Mouse (Mus musculus) C3H10T1/2 (cell line): ENCODE data around the gene Krt35. TPM values are rescaled to one million over a fixed set of nuclear protein-coding genes. Genes with fewer than 3 reads are reported as not detected.

Source experiments
- polyA plus RNA-seq, 2 experiments: library from polyadenylated mRNA; unstranded; fragments of >200 nt; fragmentation: generic; extraction: Trizol; gene quantifications; one replicate each; pipeline ENCODE4 v1.2.1; 2012; ENCODE audit warnings: missing spikeins in 2 of 2

Krt35 gene
- polyA plus RNA-seq: not detected

DNA sequence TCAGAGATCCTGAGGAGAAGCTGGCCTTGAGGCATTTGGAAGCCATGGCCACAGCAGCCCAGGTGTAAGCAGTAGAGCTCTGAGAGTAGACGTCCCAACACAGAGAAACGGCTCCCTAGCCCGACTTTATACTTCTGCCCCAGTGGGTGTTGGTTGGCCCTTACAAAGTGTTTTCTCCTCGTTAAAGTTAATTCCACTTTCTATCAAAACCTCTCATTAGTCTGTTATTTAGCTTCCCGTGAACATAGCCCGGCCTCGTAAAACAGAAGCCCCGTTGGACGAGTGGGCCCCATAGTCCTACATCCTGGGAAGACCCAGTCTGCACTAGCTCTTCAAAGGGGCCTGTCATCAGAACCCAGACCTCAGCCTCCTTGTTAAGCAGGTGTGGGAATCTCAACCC, at the start of gene Krt35:
Krt35 (minus strand) TSS at position 101 of the 400 bp plus-strand sequence.

GRCm38 (mm10) chr11:100135731-100136130, 39.7 kb upstream of the Krt35 start, which contains the start of gene Krt15:
Gene Krt15, minus strand, starts transcription at chr11:100135928.

GRCm38 (mm10) chr11:100121466-100121865, 25.4 kb upstream of the Krt35 start, which contains the start of gene Krt13:
Gene Krt13, minus strand, starts transcription at chr11:100121566.

DNA sequence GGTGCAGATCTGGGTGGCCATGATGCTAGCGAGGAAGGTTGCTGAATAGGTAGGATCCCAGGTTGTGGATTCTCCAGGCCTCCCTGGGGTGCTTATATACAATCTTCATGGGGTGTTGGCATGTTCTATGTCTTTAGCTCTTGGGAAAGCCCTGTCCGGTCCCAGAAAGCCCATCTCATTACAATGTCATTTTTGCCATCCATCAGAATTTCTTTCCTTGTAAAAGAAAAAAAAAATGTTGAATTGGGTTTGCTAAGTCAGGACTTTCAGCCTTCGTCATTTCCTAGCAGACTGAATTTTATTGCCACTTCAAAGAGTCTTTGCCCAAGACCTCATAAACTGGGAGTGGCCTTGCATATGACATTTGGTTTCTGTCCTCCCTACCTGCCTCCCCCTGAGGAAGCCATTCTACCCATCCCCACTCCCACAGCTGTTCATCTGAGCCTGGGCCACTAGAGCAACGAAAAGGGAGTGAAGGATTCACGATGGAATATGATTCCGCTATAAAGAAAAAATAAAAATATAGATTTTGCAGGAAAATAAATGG, 9.6 kb upstream of the Krt35 start, which contains the start of gene Krt36:
Krt36 (minus strand) TSS at position 51 of the 547 bp plus-strand sequence.

GRCm38 (mm10) chr11:100087861-100088260, 8.2 kb downstream of the Krt35 start, which contains the start of gene Krt32:
Gene Krt32, minus strand, starts transcription at chr11:100088226.

GRCm38 (mm10) chr11:100050451-100050850, 45.6 kb downstream of the Krt35 start, which contains the start of gene Krt31:
Gene Krt31, minus strand, starts transcription at chr11:100050551.

Other genes with a start within 250 kb of the Krt35 start
- gene Krtap4-16, start 244.6 kb downstream of the Krt35 start, polyA plus RNA-seq: not detected
- not detected for gene Gm11568, start 238.3 kb downstream of the Krt35 start, polyA plus RNA-seq
- gene Gm11559, start 231.8 kb downstream of the Krt35 start, polyA plus RNA-seq: not detected
- gene Krtap9-1, start 222.9 kb downstream of the Krt35 start, polyA plus RNA-seq: not detected
- not detected for gene Gm11567, start 217.1 kb downstream of the Krt35 start, polyA plus RNA-seq
- gene Krtap31-1, start 188.3 kb downstream of the Krt35 start, polyA plus RNA-seq: not detected
- gene Gm11565, start 181.5 kb downstream of the Krt35 start, polyA plus RNA-seq: not detected
- gene Krtap31-2, start 159.9 kb downstream of the Krt35 start, polyA plus RNA-seq: not detected
- not detected for gene Krtap9-5, start 147.8 kb downstream of the Krt35 start, polyA plus RNA-seq
- not detected for gene Krtap29-1, start 117.2 kb downstream of the Krt35 start, polyA plus RNA-seq
- not detected for gene Krtap16-1, start 109.6 kb downstream of the Krt35 start, polyA plus RNA-seq
- not detected for gene Krtap17-1, start 102.2 kb downstream of the Krt35 start, polyA plus RNA-seq
- not detected for gene Krt33a, start 80.0 kb downstream of the Krt35 start, polyA plus RNA-seq
- under 1 TPM in 1 of 2 experiments, not detected in 1; 0.05 TPM for gene Krt33b, start 66.4 kb downstream of the Krt35 start, polyA plus RNA-seq
- gene Krt34, start 54.7 kb downstream of the Krt35 start, polyA plus RNA-seq: not detected
- gene Krt31, start 45.7 kb downstream of the Krt35 start, polyA plus RNA-seq: not detected
- not detected for gene Krt32, start 8.0 kb downstream of the Krt35 start, polyA plus RNA-seq
- gene Krt36, start 9.4 kb upstream of the Krt35 start, polyA plus RNA-seq: under 1 TPM; 0.06 to 0.08 TPM
- gene Krt13, start 25.3 kb upstream of the Krt35 start, polyA plus RNA-seq: 1 to 10 TPM; 8.4 to 8.9 TPM
- gene Krt15, start 39.7 kb upstream of the Krt35 start, polyA plus RNA-seq: 10 to 100 TPM in 1 of 2 experiments, under 1 TPM in 1; 0.30 to 10.6 TPM
- under 1 TPM; 0.40 to 0.42 TPM for gene Krt19, start 52.4 kb upstream of the Krt35 start, polyA plus RNA-seq
- not detected for gene Krt9, start 97.0 kb upstream of the Krt35 start, polyA plus RNA-seq
- gene Krt14, start 111.3 kb upstream of the Krt35 start, polyA plus RNA-seq: under 1 TPM; 0.21 to 0.26 TPM
- gene Krt16, start 152.7 kb upstream of the Krt35 start, polyA plus RNA-seq: under 1 TPM; 0.26 to 0.29 TPM
- not detected for gene Krt17, start 164.8 kb upstream of the Krt35 start, polyA plus RNA-seq
- under 1 TPM; 0.02 to 0.05 TPM for gene Krt42, start 173.6 kb upstream of the Krt35 start, polyA plus RNA-seq
- gene Eif1, start 223.6 kb upstream of the Krt35 start, polyA plus RNA-seq: 1,000 to 10,000 TPM; 1,802 to 2,189 TPM
- gene Gast, start 238.2 kb upstream of the Krt35 start, polyA plus RNA-seq: under 1 TPM in 1 of 2 experiments, not detected in 1; 0.07 TPM